Mouse (Mus musculus): ENCODE results near the gene Nfix. TPM values are rescaled to one million over a fixed set of nuclear protein-coding genes. Genes with fewer than 3 reads are reported as not detected.

Gene Nfix
- total and polyA plus RNA-seq, 3 experiments: 68.7 to 297 (median 274) TPM

DNA sequence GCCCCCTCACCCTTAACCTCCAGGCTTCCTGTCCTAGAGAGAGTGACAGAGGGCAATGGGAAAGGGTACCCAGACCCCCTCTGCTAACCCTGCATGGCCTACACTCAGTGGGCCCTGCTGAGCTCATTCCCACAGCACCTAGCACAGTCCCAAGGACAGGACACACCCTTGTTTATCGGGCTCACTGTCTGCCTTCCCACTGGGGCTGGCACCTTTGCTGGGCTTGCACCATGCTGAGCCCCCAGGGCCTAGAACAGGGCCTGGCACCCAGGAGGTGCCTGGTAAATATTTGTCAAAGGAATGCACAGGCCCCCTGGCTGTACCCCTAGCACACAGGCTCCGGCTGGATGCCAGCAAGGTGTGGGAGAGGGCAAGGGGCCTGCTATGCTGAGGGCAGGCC lies 9.6 kb downstream of the Nfix start:
- peak overlapping the region; percentile 8; the same call in 1 of the 2 replicates for H3K4me3 ChIP-seq
- WGBS: 41% methylated on average over 2 of the region's 2 CpGs
- TF ChIP-seq POLR2A (IDR thresholded peaks at IDR 0.05; ENCODE audit: insufficient read depth, low read depth, low read length): no peak
- no peak for TF ChIP-seq CTCF (IDR thresholded peaks at IDR 0.05)
- TF ChIP-seq EP300 (IDR thresholded peaks at IDR 0.05; ENCODE audit: insufficient read depth, low read depth, low read length): no peak
- peaks cover 47% of the 10 kb centered on the region for H3K4me1 ChIP-seq (ENCODE audit: control insufficient read depth, insufficient read depth, low read length)
- DNase-seq: peak in 1 of 2 experiments; percentile 51
- no peaks in the 10 kb centered on the region for H3K27me3 ChIP-seq (ENCODE audit: control insufficient read depth, insufficient read depth, low read length)
- peak overlapping the region; percentile 90 for H3K27ac ChIP-seq
- peak overlapping the region; percentile 43 for H3K9ac ChIP-seq (ENCODE audit: low read depth, low read length)
- intact Hi-C loops (cut with DNase I): no loop called here
- peaks cover 4% of the 10 kb centered on the region; the same call in 1 of the 2 replicates for H3K36me3 ChIP-seq (ENCODE audit: control insufficient read depth, insufficient read depth, low read length)
- H3K79me2 ChIP-seq (replicated peaks; ENCODE audit: control insufficient read depth, insufficient read depth, low read length): peaks cover 8% of the 10 kb centered on the region; the same call in 1 of the 2 replicates

DNA sequence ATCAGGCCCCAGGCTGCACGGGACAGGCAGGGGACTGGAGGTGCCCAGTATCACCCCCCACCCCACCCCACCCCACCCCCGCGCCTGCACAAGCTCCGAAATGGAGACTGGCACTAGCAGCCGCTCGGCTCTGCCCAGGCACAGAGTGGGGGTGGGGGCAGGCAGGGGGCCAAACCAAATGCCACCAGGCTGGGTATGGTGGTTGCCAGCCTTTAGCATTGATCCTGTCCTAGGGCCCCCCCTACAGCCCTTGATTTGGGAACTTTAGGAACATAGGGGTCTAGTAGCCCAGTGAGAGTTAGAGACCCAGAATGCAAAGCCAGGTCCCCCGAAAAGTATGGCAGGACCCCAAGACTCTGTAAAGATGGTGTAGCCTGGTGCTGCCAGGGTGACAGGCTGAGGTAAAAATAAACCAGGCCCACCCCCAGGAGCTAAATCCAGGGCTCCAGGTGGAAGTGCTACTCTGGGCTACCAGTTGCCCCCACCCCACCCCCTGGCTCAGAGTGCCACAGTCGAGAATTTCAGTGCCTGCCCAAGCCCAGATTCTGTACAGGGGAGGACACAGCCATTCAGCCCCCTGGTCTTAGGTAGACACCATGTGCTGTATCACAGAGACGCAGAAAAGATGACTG lies 10.2 kb downstream of the Nfix start:
- no peak for TF ChIP-seq EP300 (IDR thresholded peaks at IDR 0.05; ENCODE audit: insufficient read depth, low read depth, low read length)
- TF ChIP-seq CTCF (IDR thresholded peaks at IDR 0.05): no peak
- TF ChIP-seq POLR2A (IDR thresholded peaks at IDR 0.05; ENCODE audit: insufficient read depth, low read depth, low read length): no peak
- H3K4me3 ChIP-seq: no peak overlapping the region
- H3K4me1 ChIP-seq (ENCODE audit: control insufficient read depth, insufficient read depth, low read length): peaks cover 45% of the 10 kb centered on the region
- peak overlapping the region; percentile 90 for H3K27ac ChIP-seq
- WGBS: 59% methylated on average over 9 of the region's 9 CpGs
- peak; percentile 68 to 77 for DNase-seq
- H3K27me3 ChIP-seq (ENCODE audit: control insufficient read depth, insufficient read depth, low read length): no peaks in the 10 kb centered on the region
- H3K79me2 ChIP-seq (replicated peaks; ENCODE audit: control insufficient read depth, insufficient read depth, low read length): peaks cover 7% of the 10 kb centered on the region; the same call in 1 of the 2 replicates
- intact Hi-C loops (cut with DNase I): no loop called here
- peaks cover 4% of the 10 kb centered on the region; the same call in 1 of the 2 replicates for H3K36me3 ChIP-seq (ENCODE audit: control insufficient read depth, insufficient read depth, low read length)
- peak overlapping the region; percentile 43 for H3K9ac ChIP-seq (ENCODE audit: low read depth, low read length)

DNA sequence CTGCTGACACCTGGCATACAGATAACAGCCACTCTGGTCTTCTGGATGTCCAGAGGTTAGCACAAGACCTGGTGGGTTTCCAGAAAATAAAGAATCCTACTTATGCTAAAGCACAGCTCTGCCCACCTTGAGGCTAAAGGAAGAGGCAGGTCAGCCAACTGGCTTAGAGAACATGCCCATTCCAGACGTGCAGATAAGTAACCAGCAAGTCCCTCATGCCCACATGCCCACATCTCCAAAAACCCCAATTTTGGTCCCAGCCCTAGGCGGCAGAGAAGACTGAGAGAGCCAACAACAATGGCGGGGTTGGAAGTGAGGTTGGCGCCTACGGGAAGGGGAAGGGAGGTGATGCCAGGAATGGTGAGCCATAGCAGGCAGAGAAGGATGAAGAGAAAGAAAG lies 10.8 kb downstream of the Nfix start:
- peaks cover 42% of the 10 kb centered on the region for H3K4me1 ChIP-seq (ENCODE audit: control insufficient read depth, insufficient read depth, low read length)
- no peaks in the 10 kb centered on the region for H3K27me3 ChIP-seq (ENCODE audit: control insufficient read depth, insufficient read depth, low read length)
- 39% methylated on average over 5 of the region's 5 CpGs for WGBS
- no peak for TF ChIP-seq CTCF (IDR thresholded peaks at IDR 0.05)
- no peak for TF ChIP-seq EP300 (IDR thresholded peaks at IDR 0.05; ENCODE audit: insufficient read depth, low read depth, low read length)
- TF ChIP-seq POLR2A (IDR thresholded peaks at IDR 0.05; ENCODE audit: insufficient read depth, low read depth, low read length): no peak
- peaks cover 5% of the 10 kb centered on the region for H3K79me2 ChIP-seq (replicated peaks; ENCODE audit: control insufficient read depth, insufficient read depth, low read length)
- peak in 1 of 2 experiments; percentile 48 for DNase-seq
- H3K27ac ChIP-seq: peak overlapping the region; percentile 90
- no peak overlapping the region for H3K4me3 ChIP-seq
- intact Hi-C loops (cut with DNase I): no loop called here
- H3K9ac ChIP-seq (ENCODE audit: low read depth, low read length): peak overlapping the region; percentile 23
- peaks cover 4% of the 10 kb centered on the region; the same call in 1 of the 2 replicates for H3K36me3 ChIP-seq (ENCODE audit: control insufficient read depth, insufficient read depth, low read length)

DNA sequence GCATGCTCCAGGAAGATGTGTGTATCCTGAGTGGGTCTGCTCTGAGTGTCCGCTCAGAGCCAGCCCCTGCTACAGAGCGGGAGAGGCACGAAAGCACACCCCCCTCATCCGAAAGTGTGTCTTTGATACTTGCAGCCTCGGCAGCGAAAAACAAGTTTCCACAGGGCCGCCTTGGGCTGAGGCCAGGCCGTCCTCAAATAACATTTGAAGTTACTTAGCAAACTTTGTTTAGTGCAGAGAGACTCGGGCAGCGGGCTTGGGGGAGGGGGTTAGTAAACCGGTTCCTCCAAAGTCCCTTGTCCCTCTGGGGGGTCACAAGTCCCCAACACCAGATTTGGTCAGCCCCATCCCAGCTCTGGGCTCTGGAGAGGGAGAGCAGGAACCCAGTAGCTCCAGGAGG lies 11.2 kb downstream of the Nfix start:
- no peaks in the 10 kb centered on the region for H3K27me3 ChIP-seq (ENCODE audit: control insufficient read depth, insufficient read depth, low read length)
- 33% methylated on average over 11 of the region's 11 CpGs for WGBS

DNA sequence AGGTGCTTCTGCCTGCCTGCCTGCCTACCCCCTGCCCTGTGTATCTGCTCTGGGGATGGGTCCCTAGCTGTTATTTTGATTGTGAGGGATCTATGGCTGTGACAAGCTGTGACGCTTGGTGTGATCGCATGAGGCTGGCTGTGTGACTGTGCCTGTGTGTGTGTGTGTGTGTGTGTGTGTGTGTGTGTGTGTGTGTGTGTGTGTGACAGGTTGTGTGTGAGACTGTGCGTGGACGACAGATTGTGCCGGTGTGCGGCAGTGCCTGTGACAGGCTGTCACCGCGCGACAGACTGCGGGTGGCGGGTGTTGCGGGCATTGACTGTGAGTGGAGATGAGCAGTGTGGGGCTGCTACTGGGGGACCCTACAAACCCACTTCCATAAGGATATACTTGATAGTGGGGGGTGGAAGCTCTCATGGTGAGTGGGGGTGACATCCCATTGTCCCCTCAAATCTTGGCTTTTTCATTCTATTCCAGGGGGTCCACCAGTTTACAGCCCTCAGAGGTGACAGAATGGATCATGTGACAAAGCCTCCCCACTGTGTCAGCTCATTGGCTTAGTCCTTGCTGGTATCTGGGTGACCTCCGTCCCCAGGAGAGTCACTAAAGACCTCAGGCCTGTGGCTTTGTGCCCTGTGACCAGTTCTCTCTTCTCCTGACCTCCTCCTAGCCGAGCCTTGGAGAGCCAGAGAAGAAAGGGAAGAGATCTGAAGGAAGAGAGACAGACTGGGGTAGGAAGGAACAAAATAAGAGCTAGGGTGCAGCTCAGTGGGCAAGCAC lies 12.4 kb downstream of the Nfix start:
- H3K27ac ChIP-seq: peak overlapping the region; percentile 90
- peaks cover 5% of the 10 kb centered on the region; the same call in 1 of the 2 replicates for H3K79me2 ChIP-seq (replicated peaks; ENCODE audit: control insufficient read depth, insufficient read depth, low read length)
- peak in 1 of 2 experiments; percentile 32 for DNase-seq
- WGBS: 81% methylated on average over 14 of the region's 14 CpGs
- no peak overlapping the region for H3K4me3 ChIP-seq
- H3K27me3 ChIP-seq (ENCODE audit: control insufficient read depth, insufficient read depth, low read length): no peaks in the 10 kb centered on the region
- intact Hi-C loops (cut with DNase I): no loop called here
- H3K36me3 ChIP-seq (ENCODE audit: control insufficient read depth, insufficient read depth, low read length): peaks cover 4% of the 10 kb centered on the region; the same call in 1 of the 2 replicates
- peaks cover 37% of the 10 kb centered on the region for H3K4me1 ChIP-seq (ENCODE audit: control insufficient read depth, insufficient read depth, low read length)
- no peak for TF ChIP-seq EP300 (IDR thresholded peaks at IDR 0.05; ENCODE audit: insufficient read depth, low read depth, low read length)
- no peak for TF ChIP-seq CTCF (IDR thresholded peaks at IDR 0.05)
- no peak for TF ChIP-seq POLR2A (IDR thresholded peaks at IDR 0.05; ENCODE audit: insufficient read depth, low read depth, low read length)
- H3K9ac ChIP-seq (ENCODE audit: low read depth, low read length): peak overlapping the region; percentile 27; the same call in 1 of the 2 replicates

More for the DNA sequence above, 11.2 kb downstream of the Nfix start:
- intact Hi-C loops (cut with DNase I): no loop called here
- Histone ChIP-seq H3K36me3 (ENCODE audit: control insufficient read depth, insufficient read depth, low read length) (peaks cover 4% of the 10 kb centered on the region; the same call in 1 of the 2 replicates), H3K4me1 (ENCODE audit: control insufficient read depth, insufficient read depth, low read length) (peaks cover 43% of the 10 kb centered on the region), H3K9ac (ENCODE audit: low read depth, low read length) (peak overlapping the region; percentile 36), H3K79me2 (replicated peaks; ENCODE audit: control insufficient read depth, insufficient read depth, low read length) (peaks cover 5% of the 10 kb centered on the region), H3K4me3 (no peak overlapping the region; the same call in 1 of the 2 replicates), H3K27ac (peak overlapping the region; percentile 90)
- peak; percentile 83 to 86 for DNase-seq
- TF ChIP-seq CTCF (IDR thresholded peaks at IDR 0.05): no peak
- TF ChIP-seq POLR2A (IDR thresholded peaks at IDR 0.05; ENCODE audit: insufficient read depth, low read depth, low read length): 0 out of 2 replicates have a peak, but pooled peaks have one; percentile 28
- peak; percentile 77 for TF ChIP-seq EP300 (IDR thresholded peaks at IDR 0.05; ENCODE audit: insufficient read depth, low read depth, low read length)

All from heart, adult 2 months (tissue).